Mouse (Mus musculus): ENCODE data around the gene Wipf2.
"Not testable (repeated sequence)": the region's sequence is repeated elsewhere in the genome, so short reads cannot be mapped to it uniquely, and the experiment has no call there.

The Wipf2 gene

DNA sequence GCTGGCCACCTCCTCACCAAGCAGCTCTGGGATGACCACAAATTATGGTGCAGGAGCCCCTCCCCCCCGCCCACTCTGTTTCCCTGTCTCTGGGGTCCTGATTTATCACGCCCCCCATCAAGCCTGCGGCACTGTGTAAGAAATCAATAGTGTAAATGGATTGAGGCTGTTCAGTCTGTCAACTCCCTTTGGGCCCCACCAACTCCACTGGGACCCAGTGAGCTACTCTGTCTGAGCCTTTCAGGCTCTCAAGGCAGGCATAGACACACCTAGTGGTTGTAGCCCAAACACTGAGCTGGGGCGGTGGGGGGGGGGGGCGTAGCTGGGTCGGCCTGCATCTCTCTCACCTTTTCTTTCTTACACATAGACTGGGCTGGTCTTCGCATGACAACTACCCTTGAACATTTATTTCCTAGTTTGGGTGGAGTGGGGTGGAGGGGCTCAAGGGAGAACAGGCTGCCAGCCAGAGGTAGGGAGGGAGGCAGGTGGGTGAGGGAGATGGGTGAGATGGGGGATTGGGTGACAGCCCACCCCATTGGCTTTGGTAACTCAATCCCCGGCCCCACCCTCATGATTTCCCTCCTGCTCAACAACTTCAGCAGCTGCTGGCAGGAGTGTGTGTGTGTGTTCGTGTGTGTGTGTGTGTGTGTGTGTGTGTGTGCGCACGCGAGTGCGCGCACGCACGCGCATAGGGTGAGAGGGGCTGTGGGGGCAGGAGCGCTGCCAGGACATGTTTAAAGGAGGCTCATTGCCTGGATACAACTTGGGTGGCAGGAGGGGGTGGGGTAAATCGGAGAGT, 69.1 kb downstream of the Wipf2 start:
- peak in 1 of 2 experiments; percentile 12 for DNase-seq

DNA sequence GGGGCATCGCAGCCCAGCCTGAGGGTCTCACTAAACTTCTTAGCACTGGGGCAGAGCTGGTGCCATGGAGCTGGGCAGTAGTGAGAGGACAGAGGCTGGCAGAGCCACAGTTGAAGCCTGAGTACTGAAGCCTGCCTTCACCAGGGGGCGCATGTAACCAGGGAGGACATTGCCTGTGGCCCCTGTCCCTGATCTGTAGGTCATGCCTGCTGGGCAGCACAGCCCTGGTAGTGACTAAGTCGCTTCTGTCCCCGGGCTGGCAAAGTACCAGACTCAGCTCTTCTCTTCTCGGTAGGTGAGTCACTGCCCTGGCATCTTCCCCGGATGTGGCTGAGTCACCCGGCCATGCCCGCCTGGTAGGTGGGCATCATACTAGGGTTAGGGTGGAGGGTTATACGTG, 69.7 kb downstream of the Wipf2 start:
- peak; percentile 78 to 88 for DNase-seq

DNA sequence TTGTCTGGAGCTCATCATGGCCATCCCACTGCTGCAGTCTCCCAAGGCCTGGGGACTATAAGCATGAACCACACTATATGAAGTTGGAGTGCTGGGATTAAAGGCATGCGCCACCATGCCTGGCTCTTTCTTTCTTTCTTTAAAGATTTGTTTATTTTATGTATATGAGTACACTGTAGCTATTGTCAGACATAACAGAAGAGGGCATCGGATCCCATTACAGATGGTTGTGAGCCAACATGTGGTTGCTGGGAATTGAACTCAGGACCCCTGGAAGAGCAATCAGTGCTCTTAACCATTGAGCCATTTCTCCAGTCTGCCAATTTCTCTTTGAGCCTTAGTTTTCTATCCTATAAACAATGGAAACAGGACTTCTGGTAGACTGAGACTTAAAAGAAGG, 70.4 kb downstream of the Wipf2 start:
- not testable (repeated sequence) for DNase-seq

DNA sequence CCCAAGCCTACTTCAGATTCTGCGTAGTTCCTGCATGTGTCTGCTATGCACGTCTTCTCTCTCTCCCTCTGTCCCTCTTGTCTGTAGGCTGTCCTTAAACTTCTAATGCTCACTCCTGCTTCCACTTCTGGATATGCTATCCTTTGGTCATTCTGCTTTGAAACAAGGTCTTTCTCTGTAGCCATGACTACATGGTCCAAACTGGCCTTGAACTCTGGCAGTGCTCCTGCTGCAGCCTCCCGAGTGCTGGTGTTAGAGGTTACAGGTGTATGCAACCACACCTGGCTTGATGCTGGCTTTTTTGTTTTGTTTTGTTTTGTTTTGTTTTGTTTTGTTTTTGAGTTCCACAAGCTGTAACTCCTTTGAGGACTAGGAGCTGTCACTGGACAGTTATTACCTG, 70.9 kb downstream of the Wipf2 start:
- DNase-seq = no peak

DNA sequence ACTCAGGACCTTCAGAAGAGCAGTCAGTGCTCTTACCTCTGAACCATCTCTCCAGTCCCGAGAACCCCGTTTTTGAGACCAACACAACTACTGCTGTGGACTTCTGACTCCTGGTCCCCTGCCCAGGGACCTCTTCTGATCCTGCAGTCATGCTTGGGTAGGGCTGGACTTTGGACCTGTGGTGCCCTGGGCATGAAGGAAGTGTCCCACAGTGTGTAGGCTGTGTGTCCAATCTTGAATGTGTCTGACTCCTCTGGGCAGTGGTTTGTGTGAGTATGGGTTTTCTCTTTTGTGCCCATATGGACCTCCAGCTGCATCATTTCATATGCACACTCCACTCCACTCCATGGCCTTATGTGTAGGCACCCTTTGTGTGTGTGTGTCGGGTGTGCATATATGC, 71.7 kb downstream of the Wipf2 start:
- DNase-seq = peak; percentile 90 to 92

DNA sequence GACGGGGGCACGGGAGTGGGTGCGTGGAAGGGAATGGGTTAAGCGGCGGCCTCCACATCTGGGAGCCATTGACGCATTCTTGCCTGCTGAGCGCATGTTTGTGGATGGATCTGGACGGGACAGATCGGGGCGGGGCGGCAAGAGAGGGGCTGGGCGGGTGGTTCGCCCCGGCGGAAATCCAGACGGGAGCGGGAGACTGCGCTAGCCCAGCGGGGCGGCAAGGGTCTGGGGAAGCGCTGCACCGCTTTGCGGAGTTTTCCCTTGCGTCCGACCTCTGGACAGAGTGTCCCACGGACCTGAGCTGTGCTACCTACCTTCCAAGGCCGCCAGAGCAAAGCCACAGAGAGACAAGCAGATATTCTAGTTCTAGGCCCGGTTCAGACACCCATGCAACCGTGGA, 72.7 kb downstream of the Wipf2 start:
- peak; percentile 84 to 86 for DNase-seq

DNA sequence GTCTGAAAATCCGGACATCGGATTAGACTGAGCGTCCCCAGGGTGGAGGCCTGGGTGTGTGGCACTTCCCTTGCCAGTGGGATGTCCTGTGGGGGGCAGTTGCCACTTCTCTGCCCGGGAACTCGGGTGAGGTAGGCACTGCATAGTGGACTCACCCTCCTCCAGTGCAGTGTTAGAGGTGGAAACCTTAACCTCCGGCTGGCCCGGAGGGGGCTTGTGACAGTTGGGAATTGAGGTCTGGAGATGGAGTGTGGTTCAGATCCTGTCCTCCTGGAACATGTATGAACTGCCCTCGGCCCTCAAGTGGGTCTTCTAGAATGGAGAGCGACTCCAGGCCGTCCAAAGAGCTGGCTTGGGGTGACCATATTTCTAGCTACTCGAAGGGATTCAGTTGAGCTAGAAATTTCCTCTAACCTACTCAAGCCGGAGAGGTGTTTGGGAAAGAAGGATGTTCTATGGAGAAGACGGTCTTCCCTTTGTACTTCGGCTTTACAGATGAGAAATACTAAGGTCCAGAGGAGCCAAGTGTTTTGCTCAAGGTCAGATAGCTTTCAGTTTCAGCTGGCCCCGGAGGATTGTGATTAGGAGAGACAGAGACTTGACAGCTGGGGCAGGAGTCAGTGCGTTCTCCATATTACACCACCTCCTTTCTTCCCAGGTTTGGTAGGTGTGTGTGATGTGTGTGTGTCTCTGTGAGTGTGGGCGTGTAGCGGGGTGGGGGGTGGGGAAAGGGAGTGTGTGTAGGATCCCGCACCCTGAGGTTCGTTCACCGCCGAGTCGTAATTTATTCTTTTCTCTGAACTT, 73.4 kb downstream of the Wipf2 start:
- DNase-seq = peak in 1 of 2 experiments; percentile 49

DNA sequence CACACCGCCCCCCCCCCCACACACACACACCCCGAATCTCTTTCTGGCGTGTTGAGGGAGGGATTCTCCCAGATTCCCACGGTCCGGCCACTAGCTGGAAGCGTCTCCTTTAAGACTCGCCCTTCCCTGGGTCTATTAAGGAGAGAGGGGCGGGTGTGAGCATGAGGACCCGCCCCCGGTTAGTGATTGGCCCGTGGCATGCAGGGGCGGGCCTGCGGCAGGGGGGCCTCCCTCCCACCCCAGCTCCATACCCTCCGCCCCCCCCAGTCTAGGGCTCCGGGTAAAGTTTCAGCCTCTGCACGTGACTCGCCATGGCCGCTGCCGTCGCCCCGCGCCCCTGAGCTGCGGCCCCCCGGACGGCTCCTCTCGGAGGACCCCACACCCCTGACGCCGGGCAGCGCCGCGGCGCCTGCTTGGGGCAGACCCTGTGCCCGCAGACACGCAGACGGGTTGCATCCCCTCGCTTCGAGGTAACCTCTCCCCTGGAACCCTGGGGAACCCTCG, 74.0 kb downstream of the Wipf2 start:
- DNase-seq = peak; percentile 96

DNA sequence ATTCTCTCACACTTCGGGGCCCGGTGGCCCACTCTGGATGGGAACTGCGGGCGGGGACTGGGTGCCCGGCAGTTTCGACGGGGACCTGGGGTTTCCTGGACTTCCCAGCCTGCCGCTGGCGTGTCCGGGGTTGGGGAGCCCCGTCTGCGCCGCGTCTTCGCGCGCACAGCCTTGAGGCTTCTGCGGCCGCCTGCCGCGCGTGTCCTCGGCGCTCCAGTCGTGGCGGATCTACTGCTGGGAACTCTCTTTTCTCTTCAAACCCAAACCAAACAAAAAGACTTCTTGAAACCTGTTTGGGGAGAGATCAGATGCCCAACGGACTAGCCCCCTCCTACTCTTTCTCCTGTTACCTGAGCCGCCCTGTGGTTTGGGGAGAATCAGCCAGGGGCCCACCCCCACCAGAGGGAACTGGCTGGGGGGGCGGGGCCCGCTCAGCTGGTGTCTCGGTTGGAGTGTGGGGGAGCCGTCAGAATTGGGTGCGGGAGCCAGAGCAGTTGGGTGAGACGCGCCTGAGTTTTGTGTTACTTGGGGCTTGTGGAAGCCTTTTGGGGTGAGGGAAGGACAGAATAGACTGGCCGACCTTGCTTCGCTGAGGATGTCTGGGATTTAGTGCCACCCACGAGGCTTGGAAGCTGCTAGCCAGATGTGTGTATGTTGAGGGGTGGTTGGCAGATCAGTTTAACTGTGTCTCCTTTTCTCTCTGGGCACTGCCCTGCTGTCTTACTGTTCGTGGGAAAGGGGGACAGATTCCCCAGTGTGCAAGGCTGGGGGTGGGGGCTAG, 74.7 kb downstream of the Wipf2 start:
- peak; percentile 57 to 82 for DNase-seq

DNA sequence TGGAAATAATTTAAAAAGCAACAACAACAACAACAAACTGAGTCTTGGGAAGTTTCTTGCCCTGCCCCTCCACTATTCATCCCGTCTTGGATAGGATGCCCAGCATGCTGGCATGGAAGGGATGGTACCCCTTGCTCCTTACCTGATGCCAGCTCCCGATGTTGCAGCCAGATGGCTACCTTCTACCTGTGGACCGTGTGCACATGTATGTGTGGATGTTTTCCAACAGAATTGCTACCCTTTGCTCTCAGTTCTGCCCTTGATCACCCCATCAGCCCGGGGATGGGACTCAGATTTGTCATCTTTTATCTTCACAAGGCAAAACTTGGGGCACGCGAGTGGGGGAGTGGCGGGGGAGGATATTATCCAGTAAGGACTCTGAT, 75.3 kb downstream of the Wipf2 start:
- DNase-seq = no peak

DNA sequence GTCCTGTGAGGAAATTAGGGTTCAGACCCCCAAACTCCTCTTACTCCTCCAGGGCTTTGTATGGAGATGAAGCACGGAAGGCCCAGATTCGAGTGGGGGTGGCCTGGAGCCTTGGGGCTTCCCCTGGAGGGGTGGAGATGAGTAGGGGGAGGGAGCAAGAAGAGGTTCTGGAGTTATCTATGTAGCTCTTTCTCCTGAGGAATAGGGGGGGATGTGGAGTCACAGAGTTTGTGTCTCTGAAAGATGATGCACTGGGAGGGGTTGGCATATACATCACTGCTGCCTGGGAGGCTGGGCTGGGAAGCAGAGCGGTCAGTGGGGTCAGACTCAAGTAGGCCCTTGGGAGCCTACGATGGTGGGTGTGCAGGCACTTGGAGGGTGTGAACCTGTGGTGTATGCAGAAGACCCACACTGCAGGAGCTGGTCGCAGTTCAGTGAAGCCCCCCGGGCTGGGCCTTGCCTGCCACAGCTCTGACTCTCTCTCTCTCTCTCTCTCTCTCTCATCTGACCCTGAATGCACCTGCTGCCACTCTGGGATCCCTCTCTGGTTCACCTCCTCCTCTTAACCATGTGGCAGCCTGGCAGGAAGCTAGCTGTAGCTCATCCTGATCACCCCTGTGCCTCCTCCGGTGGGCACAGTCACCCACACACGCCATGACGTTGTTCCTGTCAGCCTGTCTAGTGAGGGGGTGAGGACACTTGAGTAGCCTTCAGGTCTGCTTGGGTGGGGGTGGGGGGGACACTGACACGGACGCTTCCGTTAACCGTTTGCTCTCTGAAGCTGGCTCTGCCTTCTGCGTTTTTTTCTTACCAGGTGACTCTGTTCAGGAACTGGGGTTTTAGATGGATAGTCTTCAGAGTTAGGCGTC, 75.9 kb downstream of the Wipf2 start:
- DNase-seq = no peak

DNA sequence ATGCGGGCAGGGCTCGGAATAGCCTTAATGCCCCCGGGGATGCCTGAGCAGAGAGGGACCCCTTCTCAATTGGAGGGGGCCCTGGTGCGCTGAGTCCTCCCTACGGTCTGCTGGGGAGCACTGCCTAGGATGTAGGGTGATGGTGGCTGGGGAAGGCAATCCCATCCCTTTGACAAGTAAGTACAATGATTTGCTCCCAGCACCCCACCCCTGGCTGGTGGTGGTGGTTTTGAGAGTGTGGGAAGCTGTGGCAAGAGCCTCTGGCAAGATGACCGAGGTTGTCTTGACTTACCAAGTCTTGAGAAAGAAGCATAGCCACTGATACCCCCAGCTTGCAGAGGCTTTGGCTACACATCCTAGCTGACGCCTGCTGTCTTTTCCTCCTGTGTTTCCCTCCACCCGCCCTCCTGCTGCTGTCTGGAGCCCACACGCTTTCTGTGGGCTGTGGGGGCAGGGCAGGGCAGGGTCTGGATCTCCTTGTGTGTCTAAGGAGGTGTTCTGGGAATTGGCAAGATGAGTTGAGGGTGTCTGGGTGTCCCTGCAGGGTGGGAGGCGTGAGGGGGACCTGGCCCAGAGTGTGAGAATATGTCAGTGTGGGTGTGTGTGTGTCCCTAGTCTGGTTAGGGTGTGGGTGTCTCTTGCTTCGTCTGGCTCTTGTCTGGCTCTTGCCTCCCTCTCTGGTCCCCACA, 76.7 kb downstream of the Wipf2 start:
- no peak for DNase-seq

DNA sequence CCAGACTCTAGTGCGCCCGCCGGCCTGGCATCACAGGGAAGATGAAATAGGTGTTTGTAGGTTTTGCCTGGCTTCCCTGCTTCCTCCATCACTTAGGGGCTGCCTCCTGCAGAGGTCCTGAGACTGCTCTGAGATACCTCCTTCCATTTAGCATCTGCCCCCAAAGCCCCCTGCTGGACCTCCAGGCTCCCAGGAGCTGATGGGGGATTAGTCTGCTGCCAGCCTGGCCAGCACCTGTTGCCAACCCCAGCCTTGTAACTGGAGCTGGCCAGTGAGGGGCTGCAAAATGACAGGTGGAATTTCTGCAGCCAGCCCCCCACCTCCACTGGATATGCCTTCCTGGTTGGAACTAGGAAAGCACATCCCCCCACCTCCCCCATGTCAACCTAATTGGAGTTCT, 77.3 kb downstream of the Wipf2 start:
- no peak for DNase-seq

DNA sequence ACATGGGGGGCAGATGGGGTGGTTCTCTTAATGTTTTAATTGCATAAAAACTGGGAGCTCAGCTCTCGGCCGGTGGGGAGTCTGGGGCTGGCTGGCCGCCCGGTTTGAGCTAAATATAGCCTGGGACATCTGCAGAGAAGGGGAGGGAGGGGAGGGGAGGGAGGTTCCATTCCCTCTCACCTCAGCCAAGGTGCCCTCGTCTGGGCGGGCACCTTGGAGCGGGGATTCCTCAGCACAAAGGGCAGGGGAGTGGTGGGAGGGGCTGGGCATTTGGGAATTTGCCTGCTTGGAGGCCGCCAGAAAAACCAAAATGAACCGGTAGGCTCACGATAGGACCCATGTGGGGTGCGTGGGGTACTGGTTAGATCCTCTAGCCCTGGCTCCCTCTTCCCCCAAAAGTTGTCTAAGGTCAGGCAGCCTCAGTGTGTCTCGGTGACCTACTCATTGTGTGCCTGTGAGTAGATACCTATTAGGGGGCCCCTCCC, 77.9 kb downstream of the Wipf2 start:
- peak; percentile 88 to 91 for DNase-seq

DNA sequence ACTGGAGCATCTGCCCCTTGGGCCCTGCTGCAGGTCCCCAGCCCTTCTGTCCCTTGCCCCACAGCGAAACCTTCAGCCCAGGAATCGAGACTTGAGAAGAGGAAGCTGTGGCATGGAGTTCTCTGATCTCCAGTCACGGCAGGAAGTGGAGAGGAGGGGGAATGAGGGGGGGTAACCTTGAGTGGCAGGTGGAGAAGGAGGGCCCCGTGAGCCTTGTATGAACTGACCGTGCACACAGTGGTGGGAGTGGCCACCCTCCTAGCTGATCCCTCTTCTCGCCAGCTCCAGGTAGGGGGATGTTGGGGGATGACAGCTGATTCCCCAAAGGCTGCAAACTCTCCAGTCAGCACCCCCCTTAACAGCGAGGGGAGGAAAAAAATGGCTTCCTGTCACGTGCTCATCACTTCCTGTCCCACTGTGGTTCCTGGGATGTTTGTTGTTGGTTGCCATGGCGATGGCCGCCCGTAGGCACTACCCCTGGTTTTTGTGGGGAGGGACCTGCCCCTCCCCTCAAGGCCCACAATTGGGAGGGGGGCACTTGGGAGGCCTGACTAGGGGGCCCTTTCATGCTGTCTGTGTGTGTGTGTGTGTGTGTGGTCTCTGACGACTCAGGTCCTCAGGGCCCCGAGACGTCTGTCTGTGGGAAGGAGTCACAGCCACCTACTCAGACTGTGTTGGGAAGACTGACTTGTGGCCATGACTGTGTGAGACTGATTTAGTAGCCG, 78.5 kb downstream of the Wipf2 start:
- DNase-seq = peak; percentile 88 to 89

DNA sequence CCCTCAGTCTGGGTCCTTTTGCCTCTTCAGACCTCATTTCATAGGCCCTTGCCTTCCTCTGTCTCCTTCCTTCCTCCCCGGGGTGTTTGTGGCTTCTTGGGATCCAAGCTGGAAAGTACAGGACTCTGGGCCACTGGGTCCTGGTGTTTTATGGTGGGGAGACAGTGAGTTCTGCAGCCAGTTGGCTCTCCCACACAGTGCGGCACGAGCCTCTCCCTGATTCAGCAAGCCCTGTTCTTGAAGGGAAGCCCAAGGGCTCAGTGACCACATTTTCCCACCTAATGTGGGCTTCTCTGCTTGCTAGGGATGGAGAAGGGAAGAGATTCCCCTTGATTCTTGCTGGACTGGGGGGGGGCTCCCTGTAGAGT, 79.1 kb downstream of the Wipf2 start:
- DNase-seq = no peak

DNA sequence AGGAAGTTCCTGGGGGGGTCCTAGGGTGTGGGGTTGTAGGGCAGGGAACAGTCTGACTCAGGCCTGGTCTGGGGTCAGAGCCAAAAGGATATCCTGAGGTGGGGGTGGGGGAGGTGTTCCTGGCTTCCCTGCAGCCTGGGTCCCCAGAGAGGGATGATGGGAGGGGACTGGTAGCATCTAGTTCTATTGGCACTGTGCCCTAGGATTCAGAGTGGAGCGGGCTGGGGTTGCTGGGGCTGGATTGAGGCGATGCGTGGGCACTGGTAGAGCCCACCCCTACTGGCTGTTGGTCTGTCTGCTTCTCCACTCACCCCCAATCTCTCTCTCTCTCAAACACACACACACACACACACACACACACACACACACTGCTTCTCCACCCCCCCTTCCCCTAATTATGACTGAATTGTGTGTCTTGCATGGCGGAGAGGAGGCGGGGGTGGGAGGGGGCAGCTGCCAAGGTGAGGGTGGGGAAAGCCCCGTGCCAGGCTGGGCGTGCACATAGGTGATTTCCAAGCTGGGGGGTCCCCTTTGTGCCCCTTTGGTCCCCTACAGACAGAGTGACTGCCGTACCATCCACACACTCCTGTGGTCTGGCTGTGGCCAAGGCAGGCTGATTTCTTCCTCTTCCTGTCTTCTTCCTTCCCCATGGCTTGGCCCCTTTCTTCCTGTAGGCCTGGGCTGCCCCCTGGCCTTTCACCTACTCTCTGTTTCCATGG, 79.6 kb downstream of the Wipf2 start:
- peak; percentile 79 to 88 for DNase-seq

DNA sequence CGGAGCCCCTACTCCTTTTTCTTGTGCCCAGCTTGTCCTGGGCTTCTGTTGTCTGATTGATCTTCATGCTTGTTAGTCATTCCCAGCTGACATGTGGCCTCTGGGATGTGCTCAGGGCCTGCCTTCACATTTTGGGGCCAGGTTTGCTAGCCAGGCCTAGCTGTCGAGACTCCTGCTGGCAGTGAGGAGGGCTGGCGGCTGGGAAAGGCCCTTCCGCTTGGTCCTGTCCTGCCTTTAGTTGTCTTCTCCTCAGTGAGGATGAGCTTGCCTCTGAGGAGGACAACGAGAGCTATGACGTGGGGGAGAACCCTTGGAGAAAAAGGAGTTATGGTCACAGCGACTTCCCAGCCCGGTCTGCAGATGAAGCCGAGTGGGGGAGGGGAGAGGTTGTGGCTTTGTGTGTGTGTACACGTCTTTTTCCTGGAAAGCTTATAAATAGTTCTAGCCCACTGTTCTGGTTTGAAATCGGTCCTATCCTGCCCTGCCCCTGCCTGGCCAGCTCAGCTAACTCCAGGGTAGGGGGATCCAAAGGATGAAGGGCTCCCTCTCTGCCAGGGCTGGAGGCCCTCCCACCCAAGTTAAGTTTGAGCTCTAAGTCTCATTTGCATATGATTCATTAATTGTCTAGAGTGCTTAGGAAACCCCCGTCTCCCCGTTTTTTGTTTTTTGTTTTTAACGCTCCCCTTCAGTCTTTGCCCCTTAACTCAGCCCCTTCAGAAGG, 80.5 kb downstream of the Wipf2 start:
- peak in 1 of 2 experiments; percentile 66 for DNase-seq

DNA sequence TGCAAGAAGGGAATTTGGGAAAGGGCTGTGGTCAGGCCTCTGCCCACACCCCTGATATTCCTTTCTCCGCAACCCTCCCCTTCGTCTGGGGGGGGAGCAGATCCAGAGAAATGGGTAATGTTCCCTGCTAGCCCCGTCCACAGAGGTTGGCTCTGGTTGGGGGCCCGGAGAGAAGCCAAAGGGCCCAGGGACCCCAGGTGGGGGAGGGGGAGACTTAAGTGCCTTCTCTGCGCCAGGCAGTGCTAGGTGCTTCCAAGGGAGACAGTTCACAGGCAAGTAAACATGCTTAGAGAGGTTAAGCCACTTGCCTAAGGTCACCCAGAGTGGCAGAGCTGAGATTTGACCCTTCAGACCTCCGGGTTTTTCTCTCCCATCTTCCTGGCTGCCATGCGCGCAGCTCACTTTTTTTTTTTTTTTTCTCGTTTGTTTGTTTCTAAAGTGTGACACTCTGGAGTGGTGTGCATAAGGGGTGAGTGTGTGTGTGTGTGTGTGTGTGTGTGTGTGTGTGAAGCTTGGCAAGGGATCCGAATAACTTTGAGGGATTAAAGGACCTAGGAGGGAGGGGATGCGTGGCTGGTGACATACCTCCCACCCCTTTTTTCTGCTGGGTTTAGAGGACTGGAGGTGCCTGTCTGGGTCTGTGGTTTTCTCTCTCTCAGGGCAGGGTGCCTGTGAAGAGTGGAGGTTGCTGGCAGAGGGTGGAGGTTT, 81.6 kb downstream of the Wipf2 start:
- no peak for DNase-seq

All from kidney, postnatal 36 days (tissue).